In genomic region chr12:51866226-51866910, GRCm38 (mm10) we compare ENCODE assay signal across 9 mouse cellular contexts. TPM values are rescaled to one million over a fixed set of nuclear protein-coding genes. Genes with fewer than 3 reads are reported as not detected.
DNase-seq lines count a peak whose midpoint lies in the region.
"Had no signal": no experiment of that assay in that cellular context is flagged by ENCODE, and none has a peak within 500 bp of the region (broad histone marks: within the 10 kb centered on the region; RNA-seq: fewer than 3 reads in every experiment).

No protein-coding gene starts in this region.

- DNase-seq in cerebellum, postnatal 14 days: peak; percentile 21 to 22
- no peak for DNase-seq in cerebellum, adult 11 months
- peak; percentile 42 for DNase-seq in urinary bladder, postnatal 14 days (ENCODE audit: low spot score)
- DNase-seq in urinary bladder, postnatal 25 days (ENCODE audit: low spot score): no peak
- peak; percentile 34 to 49 for DNase-seq in heart, postnatal 36 days
- DNase-seq in thymus, postnatal 25 days: peak; percentile 42
- DNase-seq in right cerebral cortex, postnatal 4 days: no peak

- no peaks in the 10 kb centered on the region for H3K36me3 ChIP-seq in macrophage (ENCODE audit: inconsistent target)
- H3K36me3 ChIP-seq: heart, embryonic 13.5 days had no signal

- intact Hi-C loops in heart, postnatal 36 days (cut with DNase I): no loop called here

- H3K4me3 ChIP-seq in macrophage (ENCODE audit: inconsistent target): peak overlapping the region; percentile 2; the same call in 1 of the 2 replicates
- H3K4me3 ChIP-seq: heart, embryonic 13.5 days had no signal

- peak overlapping the region; percentile 92 for H3K27ac ChIP-seq in macrophage
- H3K27ac ChIP-seq: heart, embryonic 13.5 days had no signal

- H3K79me2 ChIP-seq in macrophage (ENCODE audit: inconsistent target): no peaks in the 10 kb centered on the region

- WGBS in macrophage (ENCODE audit: missing documents): 25% methylated on average over 12 of the region's 13 CpGs

RNA-seq across cellular contexts. Expression of gene Hectd1, which starts 37.0 kb away (rescaled TPM):
- total RNA-seq in heart, postnatal 36 days (2021): 10 to 100 TPM; 83.2 to 88.7 TPM
- 100 to 1,000 TPM; 135 to 424 (median 190) TPM for total RNA-seq in macrophage (2018; cell fraction: chromatin; rRNA removed)
- 10 to 100 TPM; 25.2 to 65.7 (median 46.8) TPM for total RNA-seq in macrophage (2018; cell fraction: cytosol; rRNA removed)
- 100 to 1,000 TPM in 25 of 26 experiments, 10 to 100 TPM in 1; 94.9 to 369 (median 125) TPM for total RNA-seq in macrophage (2018; cell fraction: nucleus; rRNA removed)
- polyA plus RNA-seq in macrophage (2018): 30.4 to 33.6 TPM (median 31.3 TPM) in 3 replicates

Comparison
In these comparisons a context has a peak if more than half of its experiments do, and no peak if none do; other contexts are left out.
1. DNase-seq: peak in cerebellum, postnatal 14 days (2 of 2), urinary bladder, postnatal 14 days (single experiment), heart, postnatal 36 days (2 of 2) and thymus, postnatal 25 days (single experiment); none in cerebellum, adult 11 months (single experiment), urinary bladder, postnatal 25 days (single experiment) and right cerebral cortex, postnatal 4 days (single experiment).